Mouse (Mus musculus) G1E (cell line): Measurements from ENCODE around the gene Zbtb43. TPM values are rescaled to one million over a fixed set of nuclear protein-coding genes. Genes with fewer than 3 reads are reported as not detected.

Source experiments
- ATAC-seq: 2 replicates; pipeline ENCODE4 v1.8.0; 2016; ENCODE audit warnings: mild to moderate bottlenecking; ENCODE audit not compliant: insufficient number of reproducible peaks, poor library complexity, low FRiP score, severe bottlenecking; ENCODE audit errors: extremely low read depth
- DNase-seq: peaks from one replicate; pipeline ENCODE4 v3.0.0; 2012; ENCODE audit warnings: low spot score
- H3K27me3 ChIP-seq: 2 replicates; pipeline ENCODE4 v1.6.1; 2012; ENCODE audit warnings: mild to moderate bottlenecking, low read length, inconsistent platforms; ENCODE audit not compliant: insufficient read depth
- H3K36me3 ChIP-seq: replicated peaks from 2 replicates; pipeline ENCODE3; 2012; ENCODE audit warnings: mild to moderate bottlenecking, inconsistent platforms
- H3K4me1 ChIP-seq: 2 replicates; pipeline ENCODE4 v1.6.1; 2012; ENCODE audit warnings: low read depth, low read length, inconsistent platforms, mixed read lengths; ENCODE audit not compliant: insufficient read depth
- H3K4me3 ChIP-seq: 2 replicates; pipeline ENCODE4 v1.5.1; 2012; ENCODE audit warnings: low read depth, mild to moderate bottlenecking, inconsistent platforms, low read length, moderate library complexity, mixed read lengths
- H3K9me3 ChIP-seq: replicated peaks from 2 replicates; pipeline ENCODE4 v1.6.1; 2012; ENCODE audit warnings: inconsistent platforms
- CTCF ChIP-seq: IDR thresholded peaks from 2 replicates; pipeline ENCODE4 v1.5.1; 2012; ENCODE audit warnings: low read depth, low read length, inconsistent platforms, mixed read lengths
- GATA1 ChIP-seq: IDR thresholded peaks from 2 replicates; pipeline ENCODE4 v1.6.1; 2012; ENCODE audit warnings: borderline replicate concordance, low read length, inconsistent platforms, mixed read lengths
- GATA2 ChIP-seq: IDR thresholded peaks from 2 replicates; pipeline ENCODE4 v1.6.1; 2012; ENCODE audit warnings: low read depth, low read length, inconsistent platforms, borderline replicate concordance
- POLR2AphosphoS5 ChIP-seq: IDR thresholded peaks from 2 replicates; pipeline ENCODE4 v1.6.1; 2012; ENCODE audit warnings: low read depth, low read length, inconsistent platforms; ENCODE audit not compliant: insufficient replicate concordance
- TAL1 ChIP-seq: conservative IDR thresholded peaks from 2 replicates; pipeline ENCODE4 v1.6.1; 2012; ENCODE audit warnings: low read depth, low read length, inconsistent platforms, mixed read lengths
- polyA plus RNA-seq: library from polyadenylated mRNA; stranded (reverse); fragments of >175 nt; gene quantifications from 2 replicates; pipeline ENCODE4 v1.2.3, GENCODE M21; 2012
- total RNA-seq, 2 experiments: library from RNA; stranded (forward) in 1 of 2; stranded (reverse) in 1 of 2; fragments of 200-1000 nt in 1 of 2; fragments of >200 nt in 1 of 2; fragmentation: Nextera tagmentation in 1 of 2; gene quantifications; 2 replicates each; pipeline ENCODE4 v1.2.3; 2014 to 2017

Zbtb43 gene
- total RNA-seq (2014; fragmentation: Nextera tagmentation): 13.2 and 17.7 TPM in 2 replicates
- total RNA-seq (2017): 19.9 and 22.6 TPM in 2 replicates
- 2.0 and 3.6 TPM in 2 replicates for polyA plus RNA-seq

- no peak for TF ChIP-seq GATA2
- no peak for TF ChIP-seq TAL1
- no peak for TF ChIP-seq POLR2AphosphoS5
- no peak for TF ChIP-seq GATA1
- TF ChIP-seq CTCF: no peak
- peaks cover 13% of the 10 kb centered on the region; the same call in 1 of the 2 replicates for H3K27me3 ChIP-seq
- H3K36me3 ChIP-seq: peaks cover 30% of the 10 kb centered on the region
- peak within 1 kb of the TSS; percentile 97 for H3K4me3 ChIP-seq
- H3K4me1 ChIP-seq: peaks cover 34% of the 10 kb centered on the region
- peak; percentile 93 for DNase-seq
- no peaks in the 10 kb centered on the region for H3K9me3 ChIP-seq
- peak; percentile 91 for ATAC-seq
These were observed at the start of gene Zbtb43 for GRCm38 (mm10) chr2:33468466-33469097. Gene Zbtb43, minus strand, starts transcription at chr2:33468559.

GRCm38 (mm10) chr2:33515856-33516255 lies 47.5 kb upstream of the Zbtb43 start:
- Histone ChIP-seq H3K9me3 (no peaks in the 10 kb centered on the region), H3K4me1 (no peaks in the 10 kb centered on the region), H3K36me3 (no peaks in the 10 kb centered on the region), H3K27me3 (peaks cover 8% of the 10 kb centered on the region), H3K4me3 (no peak overlapping the region)
- ATAC-seq: no peak
- no peak for DNase-seq
- TF ChIP-seq TAL1: no peak
- no peak for TF ChIP-seq GATA1

GRCm38 (mm10) chr2:33515431-33515830 lies 47.1 kb upstream of the Zbtb43 start:
- Histone ChIP-seq H3K4me3 (no peak overlapping the region), H3K27me3 (peaks cover 8% of the 10 kb centered on the region), H3K36me3 (no peaks in the 10 kb centered on the region)

GRCm38 (mm10) chr2:33510791-33511190 lies 42.4 kb upstream of the Zbtb43 start:
- no peaks in the 10 kb centered on the region; the same call in 1 of the 2 replicates for H3K27me3 ChIP-seq
- no peak overlapping the region for H3K4me3 ChIP-seq
- H3K36me3 ChIP-seq: no peaks in the 10 kb centered on the region
- no peaks in the 10 kb centered on the region for H3K4me1 ChIP-seq
- TF ChIP-seq TAL1 (no peak), GATA2 (no peak), GATA1 (no peak), CTCF (no peak), POLR2AphosphoS5 (no peak)
- no peaks in the 10 kb centered on the region for H3K9me3 ChIP-seq
- ATAC-seq (no peak), DNase-seq (no peak)

More at GRCm38 (mm10) chr2:33515431-33515830, 47.1 kb upstream of the Zbtb43 start:
- Histone ChIP-seq H3K4me1 (no peaks in the 10 kb centered on the region), H3K9me3 (no peaks in the 10 kb centered on the region)
- ATAC-seq (no peak), DNase-seq (no peak)
- TF ChIP-seq TAL1: no peak
- no peak for TF ChIP-seq POLR2AphosphoS5
- no peak for TF ChIP-seq CTCF
- no peak for TF ChIP-seq GATA1
- TF ChIP-seq GATA2: no peak

- H3K4me3 ChIP-seq: no peak overlapping the region
- H3K36me3 ChIP-seq: no peaks in the 10 kb centered on the region
- H3K27me3 ChIP-seq: peaks cover 10% of the 10 kb centered on the region; the same call in 1 of the 2 replicates
- DNase-seq (no peak), ATAC-seq (no peak)
- TF ChIP-seq TAL1 (no peak), GATA1 (no peak), GATA2 (no peak), POLR2AphosphoS5 (no peak), CTCF (no peak)
- no peaks in the 10 kb centered on the region for H3K9me3 ChIP-seq
- H3K4me1 ChIP-seq: no peaks in the 10 kb centered on the region
These were observed 34.2 kb upstream of the Zbtb43 start for GRCm38 (mm10) chr2:33502602-33503001.

- no peak overlapping the region for H3K4me3 ChIP-seq
- H3K27me3 ChIP-seq: peaks cover 12% of the 10 kb centered on the region; the same call in 1 of the 2 replicates
- no peaks in the 10 kb centered on the region for H3K9me3 ChIP-seq
- H3K36me3 ChIP-seq: no peaks in the 10 kb centered on the region
- no peak for DNase-seq
- TF ChIP-seq GATA2 (no peak), POLR2AphosphoS5 (no peak), CTCF (no peak), GATA1 (no peak), TAL1 (no peak)
- H3K4me1 ChIP-seq: no peaks in the 10 kb centered on the region
- no peak for ATAC-seq
These were observed 29.9 kb upstream of the Zbtb43 start for GRCm38 (mm10) chr2:33498280-33498679.

GRCm38 (mm10) chr2:33495654-33496053 lies 27.3 kb upstream of the Zbtb43 start:
- DNase-seq (peak; percentile 30), ATAC-seq (no peak)
- Histone ChIP-seq H3K36me3 (no peaks in the 10 kb centered on the region), H3K4me3 (no peak overlapping the region), H3K4me1 (no peaks in the 10 kb centered on the region), H3K9me3 (no peaks in the 10 kb centered on the region), H3K27me3 (peaks cover 10% of the 10 kb centered on the region; the same call in 1 of the 2 replicates)
- TF ChIP-seq GATA2: no peak
- peak; percentile 53 for TF ChIP-seq CTCF
